Mouse (Mus musculus) hindbrain, embryonic 10.5 days (tissue): Measurements from ENCODE around the gene Elf3. TPM values are rescaled to one million over a fixed set of nuclear protein-coding genes. Genes with fewer than 3 reads are reported as not detected.
"Not testable (repeated sequence)": the region's sequence is repeated elsewhere in the genome, so short reads cannot be mapped to it uniquely, and the experiment has no call there.

Experiments used
- DNase-seq: peaks from one replicate; pipeline ENCODE4 v3.0.0-alpha.2; 2017; ENCODE audit warnings: low spot score
- H3K27ac ChIP-seq: fragments of 300-500 bp; sonication (generic); 2 replicates; pipeline ENCODE4 v1.5.1; 2016; ENCODE audit warnings: mild to moderate bottlenecking, moderate library complexity
- H3K27me3 ChIP-seq: fragments of 300-500 bp; sonication (generic); 2 replicates; pipeline ENCODE4 v1.6.1; 2016; ENCODE audit warnings: mild to moderate bottlenecking; ENCODE audit not compliant: poor library complexity, insufficient read depth, severe bottlenecking
- H3K36me3 ChIP-seq: fragments of 300-500 bp; sonication (generic); 2 replicates; pipeline ENCODE4 v1.6.1; 2016; ENCODE audit warnings: mild to moderate bottlenecking, moderate library complexity
- H3K4me1 ChIP-seq: fragments of 300-500 bp; sonication (generic); replicated peaks from 2 replicates; pipeline ENCODE4 v1.6.1; 2016; ENCODE audit warnings: mild to moderate bottlenecking
- H3K4me3 ChIP-seq: fragments of 300-500 bp; sonication (generic); 2 replicates; pipeline ENCODE4 v1.5.1; 2016; ENCODE audit warnings: mild to moderate bottlenecking, moderate library complexity
- H3K9me3 ChIP-seq: fragments of 300-500 bp; sonication (generic); 2 replicates; pipeline ENCODE4 v1.6.1; 2016; ENCODE audit warnings: mild to moderate bottlenecking, moderate library complexity
- WGBS: fragments of 180-500 bp; shearing (Covaris S2); methylation state at CpG from one replicate; pipeline ENCODE4 v1.1.7; 2016; 5-methylcytosine and 5-hydroxymethylcytosine counted together
- polyA plus RNA-seq: library from polyadenylated mRNA; unstranded; fragments of >200 nt; fragmentation: Nextera tagmentation; extraction: Ambion mirVana; gene quantifications from 2 replicates; pipeline ENCODE4 v1.2.1, GENCODE M21; 2016

Gene Elf3
- polyA plus RNA-seq, 1 experiment from 2014 or later = 1.9 TPM

- H3K27me3 ChIP-seq = peaks cover 9% of the 10 kb centered on the region; the same call in 1 of the 2 replicates
- H3K4me3 ChIP-seq = no peak overlapping the region
- no peak overlapping the region for H3K27ac ChIP-seq
- 91% methylated on average over 3 of the region's 3 CpGs for WGBS
- no peaks in the 10 kb centered on the region for H3K9me3 ChIP-seq
- DNase-seq = no peak
- H3K4me1 ChIP-seq = peaks cover 12% of the 10 kb centered on the region
- peaks cover 64% of the 10 kb centered on the region for H3K36me3 ChIP-seq
Measured at GRCm38 (mm10) chr1:135262329-135262728, 4.0 kb upstream of the Elf3 start.

GRCm38 (mm10) chr1:135260931-135261330, 2.6 kb upstream of the Elf3 start:
- H3K27ac ChIP-seq = no peak overlapping the region; the same call in 1 of the 2 replicates
- WGBS = 73% methylated on average over 6 of the region's 6 CpGs
- DNase-seq = no peak

GRCm38 (mm10) chr1:135259128-135259436, 714 bp upstream of the Elf3 start:
- DNase-seq = peak; percentile 87
- Histone ChIP-seq H3K4me3 (peak overlapping the region; percentile 45), H3K9me3 (no peaks in the 10 kb centered on the region), H3K36me3 (peaks cover 32% of the 10 kb centered on the region), H3K4me1 (peaks cover 20% of the 10 kb centered on the region), H3K27ac (peak overlapping the region; percentile 81), H3K27me3 (peaks cover 15% of the 10 kb centered on the region; the same call in 1 of the 2 replicates)
- WGBS = under 1% methylated on average over 10 of the region's 10 CpGs

More at GRCm38 (mm10) chr1:135260931-135261330, 2.6 kb upstream of the Elf3 start:
- peaks cover 50% of the 10 kb centered on the region for H3K36me3 ChIP-seq
- peaks cover 12% of the 10 kb centered on the region for H3K4me1 ChIP-seq
- no peak overlapping the region for H3K4me3 ChIP-seq
- no peaks in the 10 kb centered on the region for H3K9me3 ChIP-seq
- peaks cover 15% of the 10 kb centered on the region; the same call in 1 of the 2 replicates for H3K27me3 ChIP-seq

- no peak for DNase-seq
- WGBS = 78% methylated on average over 6 of the region's 6 CpGs
- Histone ChIP-seq H3K4me3 (no peak overlapping the region), H3K9me3 (no peaks in the 10 kb centered on the region), H3K27me3 (peaks cover 15% of the 10 kb centered on the region; the same call in 1 of the 2 replicates), H3K27ac (no peak overlapping the region), H3K4me1 (peaks cover 20% of the 10 kb centered on the region), H3K36me3 (peaks cover 4% of the 10 kb centered on the region)
Measured at GRCm38 (mm10) chr1:135256299-135256698, 2.1 kb downstream of the Elf3 start.

GRCm38 (mm10) chr1:135252854-135253253, 5.5 kb downstream of the Elf3 start:
- no peaks in the 10 kb centered on the region for H3K9me3 ChIP-seq
- 58% methylated on average over 4 of the region's 4 CpGs for WGBS
- H3K27me3 ChIP-seq = peaks cover 30% of the 10 kb centered on the region

GRCm38 (mm10) chr1:135251405-135251804, 7.0 kb downstream of the Elf3 start:
- 81% methylated on average over 8 of the region's 8 CpGs for WGBS
- Histone ChIP-seq H3K9me3 (no peaks in the 10 kb centered on the region), H3K27me3 (peaks cover 22% of the 10 kb centered on the region), H3K4me1 (peaks cover 16% of the 10 kb centered on the region), H3K27ac (no peak overlapping the region), H3K4me3 (no peak overlapping the region), H3K36me3 (no peaks in the 10 kb centered on the region)
- no peak for DNase-seq

More at GRCm38 (mm10) chr1:135252854-135253253, 5.5 kb downstream of the Elf3 start:
- no peak overlapping the region for H3K4me3 ChIP-seq
- no peak overlapping the region for H3K27ac ChIP-seq
- no peaks in the 10 kb centered on the region for H3K36me3 ChIP-seq
- H3K4me1 ChIP-seq = peaks cover 17% of the 10 kb centered on the region
- no peak for DNase-seq

GRCm38 (mm10) chr1:135250706-135251105, 7.7 kb downstream of the Elf3 start:
- DNase-seq = no peak
- WGBS = 66% methylated on average over 3 of the region's 3 CpGs
- Histone ChIP-seq H3K4me1 (peaks cover 16% of the 10 kb centered on the region), H3K27me3 (peaks cover 22% of the 10 kb centered on the region), H3K36me3 (no peaks in the 10 kb centered on the region), H3K4me3 (no peak overlapping the region), H3K9me3 (no peaks in the 10 kb centered on the region), H3K27ac (no peak overlapping the region)

- Histone ChIP-seq H3K9me3 (no peaks in the 10 kb centered on the region), H3K27me3 (peaks cover 22% of the 10 kb centered on the region), H3K4me1 (peaks cover 9% of the 10 kb centered on the region), H3K36me3 (no peaks in the 10 kb centered on the region), H3K27ac (no peak overlapping the region), H3K4me3 (peak overlapping the region; percentile 37)
- 8% methylated on average over 15 of the region's 15 CpGs for WGBS
- DNase-seq = peak; percentile 15
Measured at GRCm38 (mm10) chr1:135248434-135248850, 9.9 kb downstream of the Elf3 start.

- DNase-seq = no peak
- peaks cover 7% of the 10 kb centered on the region for H3K4me1 ChIP-seq
Measured at GRCm38 (mm10) chr1:135244014-135244413, 14.4 kb downstream of the Elf3 start.

GRCm38 (mm10) chr1:135240206-135240605, 18.2 kb downstream of the Elf3 start:
- WGBS = 88% methylated on average over 4 of the region's 4 CpGs
- H3K27me3 ChIP-seq, H3K36me3 ChIP-seq, H3K4me1 ChIP-seq, H3K27ac ChIP-seq, DNase-seq, H3K9me3 ChIP-seq, H3K4me3 ChIP-seq: not testable (repeated sequence)

More at GRCm38 (mm10) chr1:135244014-135244413, 14.4 kb downstream of the Elf3 start:
- WGBS = 83% methylated on average over 8 of the region's 8 CpGs
- Histone ChIP-seq H3K27ac (no peak overlapping the region), H3K27me3 (peaks cover 14% of the 10 kb centered on the region; the same call in 1 of the 2 replicates), H3K9me3 (no peaks in the 10 kb centered on the region), H3K4me3 (no peak overlapping the region), H3K36me3 (no peaks in the 10 kb centered on the region)

- Histone ChIP-seq H3K4me1 (no peaks in the 10 kb centered on the region; the same call in 1 of the 2 replicates), H3K27ac (no peak overlapping the region), H3K9me3 (no peaks in the 10 kb centered on the region), H3K36me3 (no peaks in the 10 kb centered on the region), H3K4me3 (no peak overlapping the region), H3K27me3 (no peaks in the 10 kb centered on the region)
- DNase-seq = no peak
- 75% methylated on average over 12 of the region's 12 CpGs for WGBS
Measured at GRCm38 (mm10) chr1:135237131-135237851, 21.1 kb downstream of the Elf3 start.

- no peak overlapping the region for H3K4me3 ChIP-seq
- no peak for DNase-seq
- H3K4me1 ChIP-seq = no peaks in the 10 kb centered on the region; the same call in 1 of the 2 replicates
- WGBS = 88% methylated on average over 12 of the region's 12 CpGs
- H3K27ac ChIP-seq = no peak overlapping the region
- H3K27me3 ChIP-seq = no peaks in the 10 kb centered on the region
- H3K9me3 ChIP-seq = no peaks in the 10 kb centered on the region
- H3K36me3 ChIP-seq = no peaks in the 10 kb centered on the region
Measured at GRCm38 (mm10) chr1:135234771-135235170, 23.6 kb downstream of the Elf3 start.

- WGBS = 90% methylated on average over 6 of the region's 6 CpGs
- no peaks in the 10 kb centered on the region for H3K9me3 ChIP-seq
Measured at GRCm38 (mm10) chr1:135233961-135234360, 24.4 kb downstream of the Elf3 start.

More at GRCm38 (mm10) chr1:135233961-135234360, 24.4 kb downstream of the Elf3 start:
- no peak for DNase-seq
- H3K4me1 ChIP-seq = no peaks in the 10 kb centered on the region; the same call in 1 of the 2 replicates
- no peak overlapping the region for H3K4me3 ChIP-seq
- H3K36me3 ChIP-seq = no peaks in the 10 kb centered on the region
- H3K27ac ChIP-seq = no peak overlapping the region
- H3K27me3 ChIP-seq = no peaks in the 10 kb centered on the region
